Mouse (Mus musculus): ENCODE data around the gene Ugt1a7c. TPM values are rescaled to one million over a fixed set of nuclear protein-coding genes. Genes with fewer than 3 reads are reported as not detected.

Ugt1a7c gene
- polyA plus RNA-seq, 1 experiment from 2014 or later = 3.0 TPM

DNA sequence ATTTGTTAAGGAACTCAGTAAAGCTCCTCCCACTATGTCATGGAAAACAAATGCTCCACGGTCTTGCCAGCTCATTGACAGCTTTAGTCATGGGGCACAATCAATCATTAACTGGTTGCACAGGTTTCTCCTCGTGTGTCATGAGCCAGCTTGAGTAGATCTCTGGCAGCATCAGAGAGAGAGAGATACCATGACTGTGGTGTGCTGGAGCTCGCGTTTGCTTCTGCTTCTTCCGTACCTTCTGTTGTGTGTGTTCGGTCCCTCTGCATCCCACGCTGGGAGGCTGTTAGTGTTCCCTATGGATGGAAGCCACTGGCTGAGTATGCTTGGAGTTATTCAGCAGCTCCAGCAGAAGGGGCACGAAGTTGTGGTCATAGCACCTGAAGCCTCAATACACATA is 117.0 kb downstream of the Ugt1a7c start, which contains the start of gene Ugt1a1:
Gene Ugt1a1, plus strand, starts transcription at position 148 of the 400 bp plus-strand sequence.
- Histone ChIP-seq H3K4me3 (ENCODE audit: low read depth, low read length) (no peak within 1 kb of the TSS), H3K36me3 (ENCODE audit: control insufficient read depth, insufficient read depth, low read length) (no peaks in the 10 kb centered on the region), H3K27ac (ENCODE audit: low read length) (no peak within 1 kb of the TSS), H3K4me2 (replicated peaks; ENCODE audit: low read depth, low read length) (no peak within 1 kb of the TSS), H3K27me3 (ENCODE audit: control insufficient read depth, insufficient read depth, low read length) (no peaks in the 10 kb centered on the region), H3K9me3 (ENCODE audit: control insufficient read depth, low read depth, low read length) (peaks cover 51% of the 10 kb centered on the region), H3K9ac (replicated peaks; ENCODE audit: low read depth, low read length) (no peak within 1 kb of the TSS), H3K4me1 (ENCODE audit: control insufficient read depth, insufficient read depth, low read length) (no peaks in the 10 kb centered on the region)
- WGBS = 67% methylated on average over 8 of the region's 8 CpGs
- peak; percentile 7; the same call in 1 of the 2 replicates for ATAC-seq (ENCODE audit: insufficient number of reproducible peaks, insufficient read depth, low FRiP score, low read depth)

DNA sequence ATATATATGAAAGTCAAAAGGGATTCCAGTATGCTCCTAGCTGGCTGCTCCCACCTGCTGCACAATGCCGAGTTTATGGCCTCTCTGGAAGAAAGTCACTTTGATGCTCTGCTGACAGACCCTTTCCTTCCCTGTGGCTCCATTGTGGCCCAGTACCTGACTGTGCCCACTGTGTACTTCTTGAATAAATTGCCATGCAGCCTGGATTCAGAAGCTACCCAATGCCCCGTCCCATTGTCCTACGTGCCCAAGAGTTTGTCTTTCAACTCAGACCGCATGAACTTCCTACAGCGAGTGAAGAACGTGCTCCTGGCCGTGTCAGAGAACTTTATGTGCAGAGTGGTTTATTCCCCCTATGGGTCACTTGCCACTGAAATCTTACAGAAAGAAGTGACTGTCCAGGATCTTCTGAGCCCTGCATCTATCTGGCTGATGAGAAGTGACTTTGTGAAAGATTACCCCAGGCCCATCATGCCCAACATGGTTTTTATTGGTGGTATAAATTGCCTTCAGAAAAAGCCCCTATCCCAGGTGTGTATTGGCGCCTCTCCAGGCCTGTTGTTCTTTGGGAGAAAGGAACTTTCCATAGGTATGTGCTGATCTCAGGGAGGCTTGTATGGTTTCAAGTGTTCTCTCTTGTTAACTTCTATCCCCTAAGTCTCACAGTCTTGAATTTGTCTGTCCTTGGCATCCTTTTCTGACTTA is 117.6 kb downstream of the Ugt1a7c start:
- no peak overlapping the region for H3K27ac ChIP-seq (ENCODE audit: low read length)
- H3K9ac ChIP-seq (replicated peaks; ENCODE audit: low read depth, low read length) = no peak overlapping the region
- H3K4me3 ChIP-seq (ENCODE audit: low read depth, low read length) = no peak overlapping the region
- H3K9me3 ChIP-seq (ENCODE audit: control insufficient read depth, low read depth, low read length) = peaks cover 58% of the 10 kb centered on the region
- ATAC-seq (ENCODE audit: insufficient number of reproducible peaks, insufficient read depth, low FRiP score, low read depth) = no peak
- H3K4me1 ChIP-seq (ENCODE audit: control insufficient read depth, insufficient read depth, low read length) = no peaks in the 10 kb centered on the region
- H3K4me2 ChIP-seq (replicated peaks; ENCODE audit: low read depth, low read length) = no peak overlapping the region
- H3K36me3 ChIP-seq (ENCODE audit: control insufficient read depth, insufficient read depth, low read length) = no peaks in the 10 kb centered on the region
- H3K27me3 ChIP-seq (ENCODE audit: control insufficient read depth, insufficient read depth, low read length) = no peaks in the 10 kb centered on the region
- WGBS = 61% methylated on average over 8 of the region's 8 CpGs

- WGBS = 73% methylated on average over 1 of the region's 1 CpGs
- H3K36me3 ChIP-seq (ENCODE audit: control insufficient read depth, insufficient read depth, low read length) = no peaks in the 10 kb centered on the region
- no peaks in the 10 kb centered on the region for H3K27me3 ChIP-seq (ENCODE audit: control insufficient read depth, insufficient read depth, low read length)
- no peak overlapping the region for H3K4me2 ChIP-seq (replicated peaks; ENCODE audit: low read depth, low read length)
- no peak overlapping the region for H3K9ac ChIP-seq (replicated peaks; ENCODE audit: low read depth, low read length)
- H3K4me1 ChIP-seq (ENCODE audit: control insufficient read depth, insufficient read depth, low read length) = no peaks in the 10 kb centered on the region
- H3K4me3 ChIP-seq (ENCODE audit: low read depth, low read length) = no peak overlapping the region
- no peak for ATAC-seq (ENCODE audit: insufficient number of reproducible peaks, insufficient read depth, low FRiP score, low read depth)
- H3K27ac ChIP-seq (ENCODE audit: low read length) = no peak overlapping the region
- peaks cover 60% of the 10 kb centered on the region for H3K9me3 ChIP-seq (ENCODE audit: control insufficient read depth, low read depth, low read length)
Measured at GRCm38 (mm10) chr1:88213061-88213460, 118.2 kb downstream of the Ugt1a7c start.

DNA sequence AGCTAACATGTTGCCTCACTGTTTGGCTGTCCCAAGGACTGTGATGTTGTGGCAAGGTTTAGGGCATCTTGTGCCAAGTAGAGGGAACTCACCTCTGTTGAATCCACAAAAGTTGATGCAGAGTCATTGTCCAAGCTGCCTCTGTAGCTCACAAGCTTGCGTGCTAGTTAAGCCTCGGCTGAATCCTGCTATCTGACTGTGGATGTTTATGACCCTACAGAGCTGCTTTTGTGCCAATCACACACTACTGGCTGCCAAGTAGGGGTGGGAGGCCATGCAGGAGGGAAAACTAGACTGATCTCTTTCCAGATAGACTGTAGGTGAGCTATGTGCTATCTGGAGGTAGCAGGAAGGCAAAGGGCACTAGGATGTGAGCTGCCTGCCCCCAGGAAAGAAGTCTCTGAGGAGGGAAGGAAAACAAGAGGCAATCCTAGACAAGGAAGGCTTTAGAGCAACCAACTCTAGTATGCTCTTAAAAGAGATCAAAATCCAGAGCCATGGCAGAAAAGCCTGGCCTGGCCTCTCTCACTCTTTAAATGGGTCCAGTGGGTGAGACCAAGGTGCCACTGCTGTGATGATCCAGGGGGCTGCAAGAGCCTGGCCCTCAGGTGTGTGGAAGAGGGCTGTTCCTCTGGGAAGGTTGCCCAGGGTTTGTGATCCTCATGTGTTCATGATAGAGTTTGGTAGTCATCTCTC is 119.1 kb downstream of the Ugt1a7c start:
- Histone ChIP-seq H3K4me2 (replicated peaks; ENCODE audit: low read depth, low read length) (no peak overlapping the region), H3K27me3 (ENCODE audit: control insufficient read depth, insufficient read depth, low read length) (no peaks in the 10 kb centered on the region), H3K4me1 (ENCODE audit: control insufficient read depth, insufficient read depth, low read length) (no peaks in the 10 kb centered on the region), H3K9ac (replicated peaks; ENCODE audit: low read depth, low read length) (no peak overlapping the region), H3K4me3 (ENCODE audit: low read depth, low read length) (no peak overlapping the region), H3K36me3 (ENCODE audit: control insufficient read depth, insufficient read depth, low read length) (no peaks in the 10 kb centered on the region), H3K9me3 (ENCODE audit: control insufficient read depth, low read depth, low read length) (peaks cover 60% of the 10 kb centered on the region), H3K27ac (ENCODE audit: low read length) (no peak overlapping the region)
- WGBS = 72% methylated on average over 2 of the region's 2 CpGs
- no peak for ATAC-seq (ENCODE audit: insufficient number of reproducible peaks, insufficient read depth, low FRiP score, low read depth)

DNA sequence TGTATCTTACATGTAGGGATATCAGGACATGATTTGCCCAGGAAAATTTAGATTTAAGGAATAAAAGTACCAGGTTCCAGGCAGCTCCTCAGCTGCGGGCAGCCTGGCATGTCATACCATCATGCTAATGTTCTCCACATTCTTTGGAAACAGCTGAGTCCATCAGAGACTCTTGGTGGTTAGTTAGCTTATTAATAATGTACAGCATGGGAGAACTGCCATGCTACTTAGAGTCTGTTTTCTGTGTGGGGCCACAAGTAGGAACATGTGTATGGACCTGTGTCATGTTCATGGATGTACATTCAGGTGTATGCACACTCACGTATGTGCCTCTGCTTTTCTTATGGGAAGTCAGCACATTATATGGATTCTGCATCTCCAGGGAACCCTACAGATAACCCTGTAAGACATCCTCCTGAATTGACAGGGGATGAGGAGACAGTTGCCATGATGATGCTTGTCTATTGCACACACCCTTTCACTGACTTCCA is 119.6 kb downstream of the Ugt1a7c start:
- Histone ChIP-seq H3K9ac (replicated peaks; ENCODE audit: low read depth, low read length) (no peak overlapping the region), H3K9me3 (ENCODE audit: control insufficient read depth, low read depth, low read length) (peaks cover 60% of the 10 kb centered on the region), H3K4me2 (replicated peaks; ENCODE audit: low read depth, low read length) (no peak overlapping the region), H3K4me3 (ENCODE audit: low read depth, low read length) (no peak overlapping the region), H3K36me3 (ENCODE audit: control insufficient read depth, insufficient read depth, low read length) (no peaks in the 10 kb centered on the region), H3K27me3 (ENCODE audit: control insufficient read depth, insufficient read depth, low read length) (no peaks in the 10 kb centered on the region), H3K27ac (ENCODE audit: low read length) (no peak overlapping the region), H3K4me1 (ENCODE audit: control insufficient read depth, insufficient read depth, low read length) (no peaks in the 10 kb centered on the region)
- WGBS = 83% methylated on average over 2 of the region's 2 CpGs
- ATAC-seq (ENCODE audit: insufficient number of reproducible peaks, insufficient read depth, low FRiP score, low read depth) = no peak

DNA sequence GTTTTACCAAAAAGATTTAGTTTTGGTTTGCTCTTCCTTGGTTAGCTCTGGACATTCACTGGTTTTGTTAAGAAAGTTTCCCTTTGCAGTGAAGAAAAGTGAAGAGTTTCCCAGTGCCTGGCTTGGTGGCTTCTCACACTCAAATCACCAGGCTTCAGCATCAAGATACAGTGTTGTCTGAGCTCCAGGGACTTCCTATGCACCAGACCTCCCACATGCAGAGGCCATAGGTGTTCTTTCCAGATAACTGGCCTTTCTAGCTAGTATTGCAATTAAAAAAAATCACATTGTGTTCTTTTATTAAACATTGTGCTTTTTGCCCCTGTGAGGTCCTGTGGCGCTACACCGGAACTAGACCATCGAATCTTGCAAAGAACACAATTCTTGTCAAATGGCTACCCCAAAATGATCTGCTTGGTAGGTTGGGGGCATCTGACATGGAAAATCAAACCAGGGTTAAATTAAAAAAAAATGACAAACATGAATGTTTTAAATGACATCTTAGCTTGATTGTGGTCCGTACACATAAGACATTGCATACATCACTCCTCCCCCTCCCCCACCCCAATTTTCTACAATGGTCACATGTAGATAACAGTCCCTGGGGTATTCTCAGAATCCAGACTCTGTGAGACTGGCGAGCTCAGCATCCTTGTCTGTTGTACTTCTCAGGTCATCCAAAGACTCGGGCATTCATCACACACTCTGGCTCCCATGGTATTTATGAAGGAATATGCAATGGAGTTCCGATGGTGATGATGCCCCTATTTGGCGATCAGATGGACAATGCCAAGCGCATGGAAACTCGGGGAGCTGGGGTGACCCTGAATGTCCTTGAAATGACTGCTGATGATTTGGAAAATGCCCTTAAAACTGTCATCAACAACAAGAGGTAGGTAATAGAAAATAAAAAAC is 120.9 kb downstream of the Ugt1a7c start:
- Histone ChIP-seq H3K9me3 (ENCODE audit: control insufficient read depth, low read depth, low read length) (peaks cover 60% of the 10 kb centered on the region), H3K27me3 (ENCODE audit: control insufficient read depth, insufficient read depth, low read length) (no peaks in the 10 kb centered on the region), H3K27ac (ENCODE audit: low read length) (no peak overlapping the region), H3K4me1 (ENCODE audit: control insufficient read depth, insufficient read depth, low read length) (no peaks in the 10 kb centered on the region), H3K4me3 (ENCODE audit: low read depth, low read length) (no peak overlapping the region), H3K36me3 (ENCODE audit: control insufficient read depth, insufficient read depth, low read length) (no peaks in the 10 kb centered on the region), H3K9ac (replicated peaks; ENCODE audit: low read depth, low read length) (no peak overlapping the region), H3K4me2 (replicated peaks; ENCODE audit: low read depth, low read length) (no peak overlapping the region)
- ATAC-seq (ENCODE audit: insufficient number of reproducible peaks, insufficient read depth, low FRiP score, low read depth) = no peak
- WGBS = 73% methylated on average over 10 of the region's 10 CpGs

DNA sequence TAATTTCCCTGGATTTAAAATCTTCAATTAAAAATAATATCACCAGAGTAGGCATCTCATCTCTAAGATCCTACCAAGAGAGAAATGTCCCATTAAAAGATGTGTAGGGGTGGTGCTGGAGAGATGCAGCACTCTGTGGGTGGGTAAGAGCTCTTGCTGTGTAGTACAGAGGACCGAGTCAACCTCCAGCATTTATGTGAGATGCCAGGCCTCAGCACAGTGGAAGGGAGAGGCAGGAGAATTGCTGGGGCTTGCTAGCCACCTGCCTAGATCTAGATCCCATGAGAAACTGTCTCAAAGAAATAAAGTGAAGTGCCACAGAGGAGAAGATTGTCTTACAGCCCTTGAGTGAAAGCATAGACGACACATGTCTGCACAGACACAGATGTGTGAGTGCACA is 121.7 kb downstream of the Ugt1a7c start:
- Histone ChIP-seq H3K4me2 (replicated peaks; ENCODE audit: low read depth, low read length) (no peak overlapping the region), H3K36me3 (ENCODE audit: control insufficient read depth, insufficient read depth, low read length) (no peaks in the 10 kb centered on the region), H3K9me3 (ENCODE audit: control insufficient read depth, low read depth, low read length) (peaks cover 57% of the 10 kb centered on the region), H3K27me3 (ENCODE audit: control insufficient read depth, insufficient read depth, low read length) (no peaks in the 10 kb centered on the region), H3K27ac (ENCODE audit: low read length) (no peak overlapping the region), H3K4me3 (ENCODE audit: low read depth, low read length) (no peak overlapping the region), H3K9ac (replicated peaks; ENCODE audit: low read depth, low read length) (no peak overlapping the region), H3K4me1 (ENCODE audit: control insufficient read depth, insufficient read depth, low read length) (no peaks in the 10 kb centered on the region)
- no peak for ATAC-seq (ENCODE audit: insufficient number of reproducible peaks, insufficient read depth, low FRiP score, low read depth)
- WGBS = 60% methylated on average over 2 of the region's 2 CpGs

DNA sequence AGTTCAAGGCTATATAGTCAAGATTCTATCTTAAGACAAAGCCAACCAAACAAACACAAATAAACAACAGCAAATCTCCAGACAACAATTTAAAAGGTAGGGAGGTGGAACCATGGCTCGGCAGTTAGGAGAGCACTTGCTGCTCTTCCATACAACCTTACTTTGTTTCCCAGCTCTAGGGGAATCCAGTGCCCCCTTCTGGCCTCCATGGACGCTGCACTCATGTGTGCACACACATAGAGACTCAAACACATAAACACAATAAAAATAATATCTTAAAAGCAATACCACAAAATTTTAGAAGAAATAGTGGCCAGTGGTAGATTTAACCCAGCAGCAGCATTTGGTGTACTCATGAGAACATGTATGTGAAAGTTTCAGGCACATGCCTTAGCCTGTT is 122.3 kb downstream of the Ugt1a7c start:
- Histone ChIP-seq H3K4me3 (ENCODE audit: low read depth, low read length) (no peak overlapping the region), H3K36me3 (ENCODE audit: control insufficient read depth, insufficient read depth, low read length) (no peaks in the 10 kb centered on the region)
- 62% methylated on average over 2 of the region's 2 CpGs for WGBS

More for the DNA sequence above, 122.3 kb downstream of the Ugt1a7c start:
- no peak overlapping the region for H3K9ac ChIP-seq (replicated peaks; ENCODE audit: low read depth, low read length)
- no peak overlapping the region for H3K27ac ChIP-seq (ENCODE audit: low read length)
- ATAC-seq (ENCODE audit: insufficient number of reproducible peaks, insufficient read depth, low FRiP score, low read depth) = no peak
- H3K4me1 ChIP-seq (ENCODE audit: control insufficient read depth, insufficient read depth, low read length) = no peaks in the 10 kb centered on the region
- H3K27me3 ChIP-seq (ENCODE audit: control insufficient read depth, insufficient read depth, low read length) = no peaks in the 10 kb centered on the region
- no peak overlapping the region for H3K4me2 ChIP-seq (replicated peaks; ENCODE audit: low read depth, low read length)
- H3K9me3 ChIP-seq (ENCODE audit: control insufficient read depth, low read depth, low read length) = peaks cover 53% of the 10 kb centered on the region

All from stomach, embryonic 14.5 days (tissue).